Mouse (Mus musculus) spleen, adult 2 months (tissue): ENCODE results near the gene Col6a2.

Experiments used
- CTCF ChIP-seq: fragments of 200-500 bp; IDR thresholded peaks from 2 replicates; pipeline ENCODE4 v1.5.1; 2011; ENCODE audit warnings: mild to moderate bottlenecking, inconsistent platforms; ENCODE audit not compliant: insufficient read depth, insufficient read length, insufficient replicate concordance; ENCODE audit errors: extremely low read depth
- POLR2A ChIP-seq: fragments of 200-500 bp; IDR thresholded peaks from 2 replicates; pipeline ENCODE4 v1.6.1; 2011; ENCODE audit warnings: low read depth, low read length, inconsistent platforms

GRCm38 (mm10) chr10:76643446-76643845 lies 20.0 kb upstream of the Col6a2 start:
- TF ChIP-seq CTCF (no peak), POLR2A (no peak)
